Mouse (Mus musculus): ENCODE measurements around the gene Sh3gl1. TPM values are rescaled to one million over a fixed set of nuclear protein-coding genes. Genes with fewer than 3 reads are reported as not detected.
"Not testable (repeated sequence)": the region's sequence is repeated elsewhere in the genome, so short reads cannot be mapped to it uniquely, and the experiment has no call there.

Gene Sh3gl1
- 1 to 10 TPM; 7.7 to 7.9 TPM for total RNA-seq (2021)
- long read RNA-seq, experiment 1, transcript Sh3gl1-201 (10 exons, 2,073 nt): major isoform, 24 of 27 reads
- long read RNA-seq, experiment 1, partial matches to known transcripts: 0 of 27 reads
- long read RNA-seq, experiment 1, other reads (novel, unspliced or antisense): 3 of 27 reads
- long read RNA-seq, experiment 2, transcript Sh3gl1-201 (10 exons, 2,073 nt): major isoform, 10 of 13 reads
- long read RNA-seq, experiment 2, partial matches to known transcripts: 1 of 13 reads
- long read RNA-seq, experiment 2, other reads (novel, unspliced or antisense): 2 of 13 reads

DNA sequence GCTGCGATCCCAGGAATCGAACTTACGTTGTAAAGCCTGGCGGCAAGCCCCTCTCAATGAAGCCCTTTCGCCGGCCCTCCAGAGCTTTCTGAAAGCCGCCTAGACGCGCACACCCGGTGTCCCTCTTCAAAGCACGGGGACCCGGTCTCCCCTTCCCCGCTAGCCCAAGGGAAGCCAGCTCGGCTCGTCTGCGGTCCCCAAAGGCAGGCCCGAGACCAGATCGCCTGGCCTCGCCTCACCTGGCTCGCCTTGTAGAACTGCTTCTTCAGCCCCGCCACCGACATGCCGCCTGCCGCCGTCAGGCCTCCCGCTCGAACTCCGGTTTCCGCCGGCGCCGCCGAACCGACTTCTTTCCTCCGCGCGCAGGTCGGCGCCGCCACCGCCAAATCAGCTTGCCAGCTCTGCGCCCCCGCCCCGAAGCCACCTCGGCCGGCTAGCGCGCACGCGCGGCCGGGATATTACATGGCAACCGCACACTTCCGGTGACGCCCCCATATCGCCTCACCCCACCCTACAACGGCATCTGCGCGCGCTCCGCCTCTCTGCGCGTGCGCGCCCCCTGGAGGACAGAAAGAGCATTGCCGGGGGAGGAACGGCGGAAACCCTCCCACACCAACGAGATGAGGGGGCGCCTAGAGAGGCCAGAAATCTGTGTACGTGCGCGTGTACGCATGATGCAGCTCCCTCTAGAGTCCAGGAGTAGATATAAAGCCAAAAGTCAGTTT lies at the start of gene Sh3gl1:
Sh3gl1 (minus strand) TSS at position 460 of the 725 bp plus-strand sequence.
- peak; percentile 99 for DNase-seq (ENCODE audit: low spot score)

DNA sequence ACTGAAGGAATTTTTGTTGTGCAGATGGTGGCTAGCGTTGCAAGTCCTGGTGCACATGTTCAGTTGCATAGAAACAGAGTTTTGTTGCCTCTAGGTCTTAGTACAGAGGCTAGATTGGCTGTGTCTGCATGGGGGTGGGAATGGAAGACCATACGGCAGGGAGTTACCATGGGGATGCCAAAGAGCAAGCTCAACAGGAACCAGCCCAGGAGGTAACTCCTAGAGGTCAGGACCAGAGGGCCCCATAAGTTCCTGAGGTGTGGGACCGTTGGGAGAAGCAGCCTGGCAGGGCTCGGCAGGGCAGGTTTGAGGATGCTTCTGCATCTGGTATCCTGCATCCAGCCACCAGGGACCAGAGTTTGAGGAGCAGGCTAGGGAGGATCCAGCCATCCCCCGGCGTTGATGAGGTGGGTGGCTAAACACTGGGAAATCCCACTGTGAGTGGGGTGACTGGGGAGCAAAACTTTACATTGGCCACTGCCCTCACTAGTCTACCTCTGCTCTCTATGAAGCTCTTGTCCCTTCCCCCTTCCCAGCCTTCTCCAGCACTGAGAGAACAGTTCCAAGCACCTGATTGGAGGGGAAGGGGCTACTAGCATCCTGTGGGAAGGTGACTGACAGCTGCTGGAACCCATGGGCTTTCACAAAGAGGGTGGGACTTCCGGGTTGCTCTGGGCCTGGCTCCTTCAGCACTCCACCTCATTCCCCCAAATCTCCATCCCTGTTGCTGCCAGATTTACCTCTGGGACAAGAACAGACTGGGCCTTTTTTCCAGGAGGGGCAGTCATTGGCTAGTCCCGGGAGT lies 44.5 kb upstream of the Sh3gl1 start:
- DNase-seq (ENCODE audit: low spot score): no peak

DNA sequence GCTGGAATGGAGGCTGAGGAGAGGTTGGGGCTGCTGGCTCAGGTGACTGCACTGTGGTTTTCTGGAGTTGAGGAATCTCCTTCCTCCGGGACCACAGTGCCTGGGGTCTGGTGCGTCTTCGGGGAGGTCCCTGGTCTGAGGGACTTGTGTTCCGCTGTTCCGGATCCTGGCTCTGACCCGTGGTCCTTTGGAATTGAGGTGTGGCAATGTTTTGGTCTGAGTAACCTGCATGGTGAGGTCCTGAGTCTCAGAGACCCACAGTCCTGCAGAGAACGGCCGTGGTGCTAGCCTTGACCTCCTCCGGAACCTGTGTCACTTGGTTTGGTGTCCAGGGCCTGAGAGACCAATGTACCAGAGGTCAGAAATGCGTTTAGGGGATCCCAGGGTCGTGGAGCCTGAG lies 43.5 kb upstream of the Sh3gl1 start:
- no peak for DNase-seq (ENCODE audit: low spot score)

DNA sequence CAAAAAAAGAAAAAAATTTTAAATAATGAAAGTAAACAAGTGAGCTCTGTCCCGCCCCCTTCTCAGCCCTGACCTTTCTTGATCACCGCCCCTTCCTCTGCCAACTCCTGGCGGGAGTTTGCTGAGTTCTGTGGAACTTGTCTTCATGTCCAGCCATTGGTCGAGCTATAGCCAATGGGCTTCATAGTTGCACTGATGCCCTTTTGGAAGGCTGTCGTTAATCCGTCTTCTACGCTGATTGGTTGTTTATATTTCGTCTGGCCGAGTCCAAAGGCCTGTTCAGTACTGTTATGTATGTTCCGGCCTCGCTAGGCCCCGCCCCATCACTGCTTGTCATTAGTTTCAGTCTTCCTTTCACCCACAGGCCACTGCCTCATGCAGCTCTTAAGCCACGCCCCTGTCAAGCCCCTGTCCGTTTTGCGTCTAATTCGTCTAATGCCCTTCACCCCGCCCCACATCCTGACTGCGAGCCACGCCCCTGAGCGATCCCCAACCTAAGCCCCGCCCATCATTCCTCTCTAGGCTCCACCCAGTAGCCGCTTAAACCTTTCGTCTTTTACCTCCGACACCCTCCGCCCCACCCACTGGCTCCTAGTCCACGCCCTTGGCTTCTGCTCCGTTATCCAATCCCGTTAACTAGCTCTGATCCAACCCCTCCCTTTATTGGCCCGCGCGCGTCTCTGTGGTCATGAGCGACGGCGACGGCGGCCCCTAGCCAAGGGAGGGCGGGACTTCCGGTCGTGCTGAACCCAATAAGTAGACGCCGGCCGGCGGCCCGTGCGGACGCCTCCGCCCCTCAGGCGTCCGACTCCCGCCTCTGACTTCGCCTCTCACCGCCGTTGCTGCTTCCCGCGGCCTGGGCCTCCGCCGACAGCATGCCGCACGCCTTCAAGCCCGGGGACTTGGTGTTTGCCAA lies 42.7 kb upstream of the Sh3gl1 start, which contains the start of gene Hdgfl2:
Hdgfl2 (plus strand) TSS at position 755 of the 916 bp plus-strand sequence.
- DNase-seq (ENCODE audit: low spot score): peak; percentile 100

DNA sequence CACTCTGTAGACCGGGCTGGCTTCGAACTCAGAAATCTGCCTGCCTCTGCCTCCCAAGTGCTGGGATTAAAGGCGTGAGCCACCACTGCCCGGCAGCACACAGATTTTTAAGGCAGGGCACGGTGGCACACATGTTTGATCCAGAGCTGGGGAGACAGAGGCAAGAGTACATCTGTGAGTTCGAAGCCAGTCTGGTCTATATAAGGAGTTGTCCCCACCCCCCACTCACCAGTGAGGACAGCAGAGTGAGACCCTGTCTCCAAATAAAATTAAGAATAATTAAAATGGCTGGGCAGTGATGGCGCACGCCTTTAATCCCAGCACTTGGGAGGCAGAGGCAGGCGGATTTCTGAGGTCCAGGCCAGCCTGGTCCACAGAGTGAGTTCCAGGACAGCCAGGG lies 41.9 kb upstream of the Sh3gl1 start:
- DNase-seq (ENCODE audit: low spot score): not testable (repeated sequence)

DNA sequence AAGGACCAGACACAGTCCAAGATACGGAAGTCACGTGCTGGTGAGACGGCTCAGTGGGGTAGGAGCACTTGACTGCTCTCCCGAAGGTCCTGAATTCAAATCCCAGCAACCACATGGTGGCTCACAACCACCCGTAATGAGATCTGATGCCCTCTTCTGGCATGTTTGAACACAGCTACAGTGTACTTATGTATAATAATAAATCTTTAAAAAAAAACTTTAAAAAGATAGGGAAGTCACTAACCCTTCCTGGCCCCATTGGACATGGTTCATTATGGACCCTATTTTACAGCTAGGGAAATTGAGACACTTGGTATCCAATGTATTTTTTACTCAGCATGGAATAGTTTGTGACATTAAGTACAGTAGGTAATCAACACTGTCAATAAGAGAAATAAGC lies 41.1 kb upstream of the Sh3gl1 start:
- no peak for DNase-seq (ENCODE audit: low spot score)

DNA sequence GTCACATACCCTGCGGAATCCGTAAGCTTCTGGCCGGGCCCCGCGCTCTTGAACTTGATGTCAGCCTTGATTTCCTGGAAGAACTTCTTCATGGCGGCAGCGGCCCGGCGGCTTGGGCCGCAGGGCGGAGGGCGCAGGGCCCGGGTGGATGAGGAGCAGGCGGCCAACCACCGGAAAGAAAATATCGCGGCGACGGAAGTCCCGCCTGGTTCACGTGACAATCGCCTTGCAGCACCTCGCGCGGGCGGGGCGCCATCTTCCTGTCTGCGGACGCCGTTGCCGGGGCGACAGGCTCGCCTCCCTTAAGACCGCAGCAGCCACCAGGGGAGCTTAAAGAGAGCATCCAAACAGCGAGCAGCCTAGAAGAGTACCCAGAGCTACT lies 38.4 kb upstream of the Sh3gl1 start, which contains the start of gene Ubxn6:
Ubxn6 (minus strand) TSS at position 202 of the 382 bp plus-strand sequence.
- peak; percentile 97 for DNase-seq (ENCODE audit: low spot score)

DNA sequence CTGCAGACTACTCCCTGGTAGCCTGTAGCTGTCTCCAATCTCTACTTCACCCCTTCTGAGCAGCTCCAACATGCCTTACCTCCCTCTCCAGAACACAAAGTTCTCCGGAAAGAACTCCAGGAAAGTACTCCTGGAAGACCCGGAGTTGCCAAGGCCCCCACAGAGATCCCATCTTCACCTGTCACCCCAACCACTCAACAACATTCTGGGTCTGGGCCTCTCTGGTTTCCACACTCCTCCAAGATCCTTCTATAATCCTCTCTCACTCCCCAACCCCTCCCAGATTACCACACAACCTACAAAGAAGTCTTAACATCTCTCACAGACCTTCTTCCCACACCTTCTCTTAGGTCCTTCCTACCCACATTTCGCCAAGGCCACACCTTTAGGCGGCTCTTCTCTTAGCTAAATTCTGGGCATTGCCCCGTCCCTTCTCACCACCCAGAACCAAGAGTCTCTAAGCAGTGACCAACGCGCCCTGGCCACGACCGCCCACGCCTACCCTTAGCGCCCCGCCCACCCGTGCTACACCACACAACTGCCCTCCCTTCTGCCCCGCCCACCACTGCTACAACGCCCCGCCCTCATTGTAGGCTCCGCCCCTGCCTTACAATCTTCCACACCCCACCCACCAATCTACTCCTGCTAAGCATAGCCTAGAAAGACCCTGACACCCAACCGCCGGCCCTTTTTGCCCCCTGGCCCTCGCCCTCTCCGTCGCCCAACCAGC lies 37.8 kb upstream of the Sh3gl1 start:
- peak; percentile 86 for DNase-seq (ENCODE audit: low spot score)

DNA sequence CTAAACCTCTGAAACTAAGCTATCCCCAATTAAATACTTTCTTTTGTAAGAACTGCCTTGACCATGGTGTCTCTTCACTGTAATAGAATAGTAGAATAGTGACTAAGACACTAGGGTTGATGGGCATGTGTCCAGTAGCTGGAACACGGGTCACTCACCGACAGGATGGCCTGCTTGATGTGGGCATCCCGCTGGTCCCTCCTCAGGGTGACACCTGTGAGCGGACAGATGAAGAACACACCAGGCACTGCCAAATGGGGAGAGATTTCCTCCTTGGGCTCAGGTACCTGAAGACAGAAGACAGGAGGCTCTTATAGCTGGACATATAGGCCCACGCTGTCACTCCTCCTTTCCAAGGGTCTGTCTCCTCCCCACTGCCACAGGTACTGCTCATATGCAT lies 35.8 kb upstream of the Sh3gl1 start:
- DNase-seq (ENCODE audit: low spot score): no peak

DNA sequence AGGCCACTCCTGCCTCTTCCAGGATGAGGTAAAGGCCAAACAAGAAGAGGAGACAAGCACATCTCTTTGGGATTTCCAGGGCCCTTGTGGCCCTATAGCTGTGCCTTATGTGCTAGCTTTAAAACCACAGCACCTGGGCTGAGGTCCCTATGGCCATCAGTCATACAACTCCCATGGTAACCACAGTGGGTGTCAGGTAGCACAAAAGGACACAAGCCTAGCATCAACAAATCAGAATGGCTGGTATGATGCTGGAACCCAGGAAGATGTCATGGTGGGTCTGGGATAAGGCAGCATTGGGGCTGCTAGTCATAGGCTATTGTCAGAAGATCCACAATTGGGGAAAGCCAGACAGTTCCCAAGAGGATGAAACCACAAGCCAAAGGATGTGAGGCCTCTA lies 34.7 kb upstream of the Sh3gl1 start:
- DNase-seq (ENCODE audit: low spot score): no peak

DNA sequence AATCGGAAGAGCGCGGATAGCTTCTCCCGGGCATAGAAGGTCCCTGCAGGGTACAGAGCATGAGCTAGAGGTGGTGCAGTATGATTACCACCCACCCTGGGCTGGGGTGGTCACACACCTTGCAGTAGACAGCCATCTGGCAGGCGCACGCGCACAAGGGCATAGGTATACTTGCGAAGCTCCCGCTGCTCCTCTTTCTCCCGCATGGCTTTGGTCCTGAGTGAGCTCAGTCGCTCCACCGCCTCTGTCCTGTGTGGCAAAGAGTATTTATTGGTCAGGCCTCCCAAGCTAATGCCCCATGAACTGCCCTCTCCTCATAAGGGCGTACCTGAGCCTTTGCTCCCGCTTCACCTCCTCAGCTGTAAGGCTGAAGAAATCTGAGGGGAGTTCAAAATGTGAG lies 32.6 kb upstream of the Sh3gl1 start:
- no peak for DNase-seq (ENCODE audit: low spot score)

DNA sequence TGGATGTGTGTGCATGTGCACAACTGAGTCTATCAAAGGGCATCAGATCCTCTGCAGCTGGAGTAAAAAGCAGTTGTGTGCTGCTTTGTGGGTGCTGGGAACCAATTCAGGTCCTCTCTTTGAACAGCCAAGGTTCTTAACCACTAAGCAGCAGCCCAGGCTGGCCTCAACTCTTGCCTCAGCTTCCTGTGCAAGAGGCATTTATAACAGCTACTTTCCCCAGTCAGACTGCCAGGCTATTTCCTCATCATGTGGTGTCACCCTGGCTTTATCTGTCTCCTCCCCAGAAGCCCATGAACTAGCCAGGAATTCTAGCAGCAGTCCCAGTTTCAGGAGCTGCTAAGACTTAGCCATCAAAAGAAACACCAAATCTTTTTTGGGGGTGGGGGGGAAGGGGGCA lies 30.0 kb upstream of the Sh3gl1 start:
- no peak for DNase-seq (ENCODE audit: low spot score)

DNA sequence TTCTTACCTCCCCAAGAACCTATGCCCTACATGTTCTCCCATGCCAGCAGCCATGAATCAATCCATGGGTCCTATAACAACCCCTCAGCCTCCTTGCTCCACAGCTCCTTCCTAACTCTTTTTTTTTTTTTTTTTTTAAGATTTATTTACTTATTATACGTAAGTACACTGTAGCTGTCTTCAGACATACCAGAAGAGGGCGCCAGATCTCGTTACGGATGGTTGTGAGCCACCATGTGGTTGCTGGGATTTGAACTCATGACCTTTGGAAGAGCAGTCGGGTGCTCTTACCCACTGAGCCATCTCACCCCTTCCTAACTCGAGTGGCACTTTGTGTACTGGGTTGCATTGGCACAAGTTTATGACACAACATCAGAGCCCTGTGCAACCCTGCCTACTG lies 29.3 kb upstream of the Sh3gl1 start:
- DNase-seq (ENCODE audit: low spot score): not testable (repeated sequence)

DNA sequence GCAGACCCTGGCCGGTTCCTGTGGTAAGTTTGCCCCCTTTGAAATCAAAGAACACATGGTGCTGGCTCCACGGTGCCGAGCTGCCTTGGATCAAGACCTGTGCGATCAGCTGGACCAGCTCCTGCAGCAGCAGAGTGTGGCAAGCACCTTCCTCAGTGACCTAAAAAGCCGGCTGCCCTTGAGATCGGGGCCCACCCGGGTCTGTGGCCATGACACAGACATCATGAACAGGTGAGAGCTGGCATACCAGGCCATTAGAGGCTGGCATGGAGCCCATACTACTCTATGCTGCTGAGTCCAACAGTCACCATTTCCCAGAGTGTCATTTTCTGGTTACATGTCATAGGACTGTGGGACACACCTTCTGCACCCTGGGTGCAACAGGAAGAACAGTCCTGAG lies 25.6 kb upstream of the Sh3gl1 start:
- DNase-seq (ENCODE audit: low spot score): no peak

DNA sequence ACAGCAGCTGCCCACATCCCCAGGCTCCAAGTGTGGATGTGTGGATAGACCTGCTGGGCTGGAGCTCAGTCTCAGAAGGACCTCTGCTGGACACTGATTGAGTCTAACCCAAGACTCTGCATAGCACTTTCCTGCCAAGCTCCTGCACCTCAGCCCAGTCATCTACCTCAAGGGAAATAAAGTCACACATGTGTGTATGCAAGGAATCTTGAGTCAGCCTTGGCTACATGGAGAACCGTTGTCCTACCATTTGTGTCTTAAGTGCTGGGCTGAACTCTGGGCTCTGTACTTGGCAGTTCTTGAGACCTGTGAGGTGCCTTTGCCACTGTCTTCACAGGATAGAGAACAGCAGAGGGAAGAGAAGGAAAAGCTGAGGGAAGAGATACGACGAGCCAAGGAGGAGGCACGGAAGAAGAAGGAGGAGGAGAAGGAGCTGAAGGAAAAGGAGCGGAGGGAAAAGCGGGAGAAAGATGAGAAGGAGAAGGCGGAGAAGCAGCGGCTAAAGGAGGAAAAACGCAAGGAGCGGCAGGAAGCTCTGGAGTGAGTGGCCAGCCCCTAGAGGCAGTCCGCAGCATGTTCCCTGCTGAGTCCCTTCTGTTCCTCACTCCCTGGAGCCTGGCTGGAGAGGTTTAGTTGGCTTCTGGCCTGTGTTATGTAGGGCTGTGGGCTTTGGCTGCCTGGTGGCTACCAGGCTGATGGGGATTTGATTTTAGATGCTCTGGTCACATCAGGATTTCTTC lies 21.1 kb upstream of the Sh3gl1 start:
- no peak for DNase-seq (ENCODE audit: low spot score)

DNA sequence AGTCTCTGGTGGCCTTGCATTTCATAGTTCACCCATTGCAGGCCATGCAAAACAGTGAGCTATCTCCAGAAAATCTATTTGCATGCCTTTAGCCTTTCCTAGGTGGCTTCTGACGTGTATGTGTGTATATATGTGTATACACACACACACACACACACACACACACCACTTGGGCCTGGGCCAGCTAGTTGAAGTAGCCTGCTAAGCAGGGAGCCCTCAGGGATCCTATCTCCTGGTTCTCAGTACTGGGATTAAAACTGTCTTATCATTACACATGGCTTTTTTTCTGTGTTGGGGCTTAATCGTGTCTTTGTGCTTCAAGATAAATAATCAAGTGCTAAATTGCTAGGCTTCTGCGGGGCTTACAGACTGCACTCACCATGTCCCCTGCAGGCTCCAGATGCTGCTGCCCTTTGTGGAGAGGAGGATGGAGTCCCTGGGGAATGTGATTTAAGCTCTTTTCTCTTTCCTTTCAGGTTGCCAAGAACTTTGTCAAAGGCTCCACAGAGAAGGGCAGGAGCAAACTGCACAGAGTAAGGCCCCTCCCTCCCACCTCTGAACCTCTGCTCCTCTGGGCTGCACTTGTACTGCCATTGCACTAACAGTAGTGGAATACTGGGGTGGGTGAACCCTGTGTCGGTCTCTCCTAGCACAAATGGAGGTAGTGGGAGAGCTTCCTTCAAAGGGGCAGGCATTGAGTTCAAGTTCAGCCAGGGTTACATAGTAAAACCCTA lies 19.7 kb upstream of the Sh3gl1 start:
- DNase-seq (ENCODE audit: low spot score): no peak

DNA sequence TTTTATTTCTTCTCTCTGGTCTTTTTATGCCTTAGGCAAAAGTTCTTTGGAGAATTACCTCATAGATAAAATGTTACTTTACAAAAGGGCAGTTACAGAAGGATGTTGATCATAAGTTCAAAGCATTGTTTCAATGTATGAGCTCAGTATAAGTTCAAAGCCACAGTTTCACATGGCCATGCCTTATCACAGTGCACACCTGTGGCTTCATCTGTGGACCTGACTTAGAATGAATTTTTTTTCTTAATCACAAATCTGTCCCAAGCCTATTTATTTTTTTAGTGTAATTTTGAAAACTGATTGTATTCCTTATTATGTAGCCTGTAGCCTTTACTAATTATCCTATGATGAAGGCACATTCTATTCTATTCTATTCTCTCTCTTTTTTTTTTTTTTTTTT lies 18.5 kb upstream of the Sh3gl1 start:
- no peak for DNase-seq (ENCODE audit: low spot score)

DNA sequence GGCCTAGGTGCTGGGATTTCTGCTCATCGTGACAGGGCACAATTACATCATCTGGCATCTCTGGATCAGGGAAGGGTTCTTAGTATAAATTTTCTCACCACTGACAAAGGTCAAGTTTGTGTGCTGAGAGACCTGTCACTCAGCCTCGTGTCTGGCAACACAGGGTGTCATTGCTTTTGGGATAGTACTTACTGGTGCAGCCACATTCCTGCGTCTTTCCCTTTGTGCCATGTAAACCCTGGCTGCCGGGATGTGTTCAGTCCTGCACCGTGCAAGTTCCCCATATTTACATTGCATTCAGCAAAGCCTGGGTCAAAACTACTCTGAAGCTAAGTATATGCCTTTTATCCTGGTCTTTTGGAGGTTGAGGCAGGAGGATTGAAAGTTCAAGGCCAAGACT lies 14.9 kb upstream of the Sh3gl1 start:
- DNase-seq (ENCODE audit: low spot score): no peak

DNA sequence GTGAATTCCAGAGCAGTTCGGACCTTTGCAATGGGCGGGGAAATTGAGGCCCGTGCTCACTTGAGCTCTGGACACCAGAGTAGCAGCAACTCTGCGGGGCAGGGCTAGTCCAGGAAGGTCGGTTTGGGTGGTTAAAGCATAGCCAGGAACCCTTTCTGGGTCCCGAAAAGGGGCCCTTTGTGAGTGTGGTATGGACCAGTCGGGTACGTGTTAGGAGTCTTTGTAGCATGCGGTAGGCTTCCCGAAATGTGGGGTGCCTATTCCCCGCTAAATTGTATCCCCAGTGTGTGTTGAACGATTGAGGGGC lies 4.4 kb upstream of the Sh3gl1 start:
- no peak for DNase-seq (ENCODE audit: low spot score)
